Mouse (Mus musculus): Measurements from ENCODE around the gene Rhoh.

The Rhoh gene

DNA sequence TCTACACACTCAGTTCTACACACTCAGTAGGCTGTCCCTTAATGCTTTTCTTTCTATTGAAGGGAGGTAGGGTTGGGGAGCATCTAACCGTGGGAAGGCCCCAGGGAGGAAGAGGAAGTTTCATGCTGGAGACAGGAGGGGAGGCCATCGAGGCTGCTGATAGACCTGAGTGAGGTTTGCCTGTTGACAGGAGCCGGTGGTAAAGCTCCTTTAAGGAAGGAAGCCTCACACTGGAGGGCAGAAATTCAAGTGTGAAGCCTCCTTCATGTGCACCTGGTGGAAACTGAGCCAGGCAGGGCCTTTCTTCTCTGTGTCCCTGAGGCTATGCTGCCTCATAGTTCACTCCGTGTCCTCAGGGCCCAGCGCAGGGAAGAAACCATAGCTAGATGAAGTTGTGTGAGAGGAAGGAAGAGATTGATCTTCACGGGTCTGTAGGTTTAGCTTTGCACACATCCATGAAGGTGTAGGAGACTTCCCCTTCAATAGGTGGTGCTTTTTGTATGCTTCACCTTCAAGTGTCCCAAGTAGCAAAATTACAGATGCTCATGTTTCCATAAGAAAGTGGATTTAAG, 34.2 kb downstream of the Rhoh start:
- DNase-seq (ENCODE audit: low spot score): no peak

DNA sequence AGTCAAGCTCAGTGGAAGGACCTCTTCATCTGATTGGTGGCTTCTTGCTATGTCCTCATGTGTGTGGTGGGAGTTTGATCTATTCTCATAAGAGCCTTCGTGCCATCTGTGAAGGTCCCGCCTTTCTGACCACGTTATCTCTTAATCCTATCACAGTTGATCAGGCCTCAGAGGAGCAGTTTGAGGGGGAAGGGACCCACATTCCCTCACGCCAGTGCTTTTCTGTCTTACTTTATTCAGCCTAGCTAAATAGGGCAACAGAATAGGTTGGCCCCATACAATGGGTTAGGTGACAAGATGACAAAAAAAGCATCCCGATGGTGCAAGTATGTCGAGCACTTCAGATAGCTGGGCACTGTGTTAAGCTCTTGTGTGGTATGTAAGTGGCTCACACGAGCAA, 34.8 kb downstream of the Rhoh start:
- DNase-seq (ENCODE audit: low spot score): no peak

DNA sequence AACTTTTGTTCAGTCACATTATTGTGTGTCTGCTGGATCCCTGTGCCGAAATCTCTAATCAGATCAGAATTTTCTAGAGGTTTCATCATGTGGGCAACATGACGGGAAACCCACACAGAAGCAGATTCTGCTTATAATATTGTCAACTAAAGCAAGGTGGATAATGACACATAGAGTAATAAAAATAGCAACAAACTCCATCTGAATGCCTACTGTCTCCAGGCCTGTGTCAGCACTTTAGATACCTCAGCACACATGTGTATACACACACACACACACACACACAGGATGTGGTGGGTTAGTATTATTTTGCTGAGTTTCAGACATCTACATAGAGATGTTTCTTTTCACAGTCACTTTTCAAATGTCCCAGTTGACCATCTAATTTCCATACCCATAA, 36.7 kb downstream of the Rhoh start:
- DNase-seq (ENCODE audit: low spot score): no peak

DNA sequence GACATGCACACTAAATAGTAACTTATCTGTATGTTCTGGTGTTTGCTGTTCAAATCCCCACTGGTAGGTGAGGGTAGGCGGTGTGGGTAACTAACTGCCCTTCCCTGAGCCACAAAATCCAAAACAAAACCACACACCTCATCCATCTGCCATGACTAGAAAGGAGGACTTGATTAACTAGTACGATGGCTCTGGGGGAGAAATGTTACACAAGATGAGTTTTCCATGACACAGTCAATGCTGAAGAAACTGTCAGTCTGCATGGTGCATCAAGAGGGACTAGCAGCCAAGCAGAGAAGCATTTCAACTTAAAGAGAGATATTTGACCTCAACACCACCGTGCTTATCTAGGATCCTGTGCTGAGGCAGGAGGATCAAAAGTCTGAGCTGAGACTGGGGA, 37.7 kb downstream of the Rhoh start:
- no peak for DNase-seq (ENCODE audit: low spot score)

DNA sequence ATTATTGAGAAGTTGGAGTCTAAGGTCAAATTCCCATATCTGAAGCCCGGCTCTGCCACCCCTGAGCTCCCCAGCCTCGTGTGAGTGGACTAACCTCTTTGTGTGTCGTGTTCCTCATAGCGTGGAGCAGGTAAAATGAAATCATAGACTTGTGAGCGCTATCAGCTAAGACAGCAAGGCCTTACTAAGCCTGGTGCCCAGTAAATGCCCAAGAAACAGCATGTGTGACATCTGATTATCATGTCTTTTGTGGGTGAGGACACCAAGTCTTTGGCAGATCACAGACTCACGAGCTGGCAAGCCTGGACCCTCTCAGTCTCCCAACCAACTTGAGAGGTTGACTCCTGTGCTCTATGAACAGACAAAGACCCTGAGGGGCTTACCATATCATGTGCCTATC, 39.1 kb downstream of the Rhoh start:
- no peak for DNase-seq (ENCODE audit: low spot score)

DNA sequence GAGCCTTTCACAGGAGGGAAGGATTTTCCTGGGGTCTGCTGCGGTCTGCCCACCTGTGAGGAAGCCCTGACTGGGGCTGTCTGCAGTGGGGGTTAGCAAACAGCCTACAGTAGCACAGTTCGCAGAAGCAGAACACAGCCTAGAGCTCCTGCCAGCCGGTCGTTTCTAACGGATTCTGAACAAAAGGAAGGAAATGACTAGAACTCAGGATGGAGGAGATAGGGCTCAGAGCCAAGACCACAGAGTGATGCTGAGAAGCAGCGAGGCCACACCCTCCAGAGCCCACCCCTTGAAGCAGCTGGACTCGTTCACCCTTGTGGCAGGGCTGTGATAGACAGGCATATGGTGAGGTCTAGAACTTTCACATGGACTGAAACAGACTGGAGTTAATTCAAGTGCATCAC, 39.9 kb downstream of the Rhoh start:
- DNase-seq (ENCODE audit: low spot score): no peak

DNA sequence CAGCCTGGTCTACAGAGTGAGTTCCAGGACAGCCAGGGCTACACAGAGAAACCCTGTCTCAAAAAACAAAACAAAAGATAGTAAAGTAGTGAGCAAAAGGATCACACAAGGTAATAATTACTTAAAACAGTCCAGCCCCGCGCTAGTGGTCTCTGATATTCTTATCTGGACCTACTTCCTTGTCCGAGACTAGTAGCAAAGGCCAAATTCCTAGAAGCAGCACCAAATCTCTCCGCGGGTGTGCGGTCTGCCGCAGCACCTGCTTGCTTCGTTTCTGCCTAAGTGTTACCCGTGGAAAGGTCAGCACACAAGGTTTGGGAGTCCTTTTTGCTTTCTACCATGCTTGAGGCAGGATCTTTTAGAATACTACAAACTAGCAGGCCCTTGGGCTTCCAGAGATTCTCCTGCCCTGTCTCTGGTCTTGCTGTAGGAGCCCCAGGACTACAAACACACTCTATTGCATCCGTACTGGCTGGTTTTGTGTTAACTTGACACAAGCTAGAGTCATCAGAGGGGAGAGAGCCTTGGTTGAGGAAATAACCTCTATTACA, 40.9 kb downstream of the Rhoh start:
- DNase-seq (ENCODE audit: low spot score): no peak

DNA sequence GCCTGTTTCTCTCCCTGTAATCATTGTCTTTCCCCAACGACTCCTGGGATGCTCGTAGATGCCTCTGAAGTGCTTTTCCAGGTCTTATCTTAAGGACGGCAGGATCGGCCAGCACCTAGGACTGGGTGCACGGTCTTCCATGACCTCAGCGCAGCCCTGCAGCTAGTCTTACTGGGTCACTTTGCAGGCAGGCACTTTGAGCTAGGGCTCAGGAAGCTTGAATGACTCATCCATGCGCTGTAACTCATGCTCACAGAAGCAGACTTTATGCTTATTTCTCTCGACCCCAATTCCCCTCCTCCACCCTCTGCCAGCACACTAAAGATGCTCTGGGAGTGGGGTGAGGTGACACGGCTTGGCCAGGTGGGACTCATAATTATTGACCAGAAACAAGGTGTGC, 41.8 kb downstream of the Rhoh start:
- DNase-seq (ENCODE audit: low spot score): no peak

DNA sequence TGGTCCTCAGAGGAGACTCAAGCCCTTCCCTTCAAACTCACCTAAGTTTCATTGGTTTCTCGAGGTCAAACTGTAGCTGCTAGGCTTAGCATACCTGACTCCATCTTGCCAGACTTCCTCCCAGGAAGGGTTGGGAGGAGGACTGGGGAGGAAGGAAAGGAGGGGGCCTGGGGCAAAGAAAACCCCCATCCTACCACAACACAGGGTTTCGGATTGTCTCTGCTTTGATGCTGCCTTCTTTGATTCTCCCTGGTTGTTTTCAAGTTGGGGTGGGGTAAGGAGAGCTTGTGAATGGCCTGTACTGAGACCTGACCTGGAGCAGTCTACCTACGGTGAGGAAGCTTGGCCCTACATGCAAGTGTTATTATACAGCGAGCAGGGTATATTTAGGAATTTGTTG, 43.5 kb downstream of the Rhoh start:
- no peak for DNase-seq (ENCODE audit: low spot score)

DNA sequence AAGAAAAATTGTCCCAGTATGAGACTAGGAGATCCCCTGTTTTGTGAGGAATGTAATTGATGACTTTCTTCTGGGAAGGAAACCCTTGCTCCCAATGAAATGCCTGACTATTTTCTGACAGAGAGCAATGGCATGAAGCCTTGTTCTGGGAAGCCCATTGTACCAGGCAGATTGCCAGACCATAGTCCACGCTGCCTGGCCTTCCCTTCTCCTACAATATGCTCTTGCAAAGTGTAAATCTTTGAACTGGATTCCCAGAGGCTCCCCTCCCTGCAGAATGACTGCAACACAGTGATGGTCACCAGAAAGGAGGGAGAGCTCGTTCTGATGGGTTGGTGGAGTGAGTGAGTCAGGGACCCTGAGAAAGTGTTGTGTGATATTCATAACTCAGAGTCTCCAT, 47.7 kb downstream of the Rhoh start:
- no peak for DNase-seq (ENCODE audit: low spot score)

DNA sequence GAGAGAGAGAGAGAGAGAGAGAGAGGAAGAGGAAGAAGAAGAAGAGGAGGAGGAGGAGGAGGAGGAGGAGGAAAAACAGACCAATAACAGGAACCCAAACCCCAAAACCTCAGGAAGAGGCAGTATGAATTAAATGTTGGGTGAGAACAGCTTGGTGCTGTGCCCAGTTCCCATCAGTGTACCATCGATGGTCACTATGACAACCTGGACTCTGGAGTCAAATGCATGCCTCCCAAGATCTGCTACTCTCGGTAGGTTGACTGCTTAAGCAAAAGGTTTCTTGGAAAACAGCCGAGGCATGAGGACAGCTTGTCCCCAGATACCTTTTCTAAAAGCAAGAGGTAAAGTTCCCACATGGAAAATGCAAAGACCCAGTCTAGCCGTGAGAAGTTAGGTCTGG, 48.3 kb downstream of the Rhoh start:
- DNase-seq (ENCODE audit: low spot score): no peak

DNA sequence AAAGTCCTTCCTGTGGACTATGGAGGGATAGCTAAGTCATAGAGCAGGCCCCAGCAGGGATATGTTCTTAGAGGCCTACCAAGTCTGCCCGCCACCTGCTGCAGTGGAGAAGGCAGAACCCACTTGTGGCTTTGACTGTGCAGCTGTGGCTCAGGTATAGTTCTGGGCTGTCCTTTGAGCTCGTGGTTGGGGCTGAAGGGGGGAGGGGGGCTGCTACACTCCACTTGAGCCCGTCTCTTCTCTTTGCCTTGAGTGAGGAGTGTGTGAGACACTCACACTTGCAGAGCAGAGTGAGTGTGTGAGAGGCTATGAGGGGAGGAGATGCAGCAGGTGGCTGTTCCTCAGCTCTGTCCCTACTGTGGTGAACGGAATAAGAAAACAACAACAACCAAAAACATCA, 49.4 kb downstream of the Rhoh start:
- no peak for DNase-seq (ENCODE audit: low spot score)

DNA sequence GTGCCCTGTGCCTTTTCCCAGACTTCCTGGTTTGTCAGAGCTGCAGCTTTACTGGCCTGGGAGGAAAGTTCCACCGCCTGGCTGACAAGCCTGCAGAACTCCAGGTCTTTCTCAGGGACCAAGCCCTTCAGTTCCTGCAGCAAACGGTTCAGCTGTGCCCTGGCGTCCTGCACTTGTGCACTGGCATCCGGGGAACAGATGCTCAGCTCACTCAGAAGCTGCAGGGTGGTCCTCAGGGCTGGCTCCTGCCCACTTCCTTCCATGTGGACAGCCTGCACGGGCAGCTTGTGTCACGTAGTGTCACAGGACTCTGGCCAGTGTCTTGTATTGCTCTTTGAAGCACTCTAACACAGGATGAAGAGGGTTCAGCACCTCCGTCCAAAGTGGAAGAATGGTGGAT, 50.7 kb downstream of the Rhoh start:
- no peak for DNase-seq (ENCODE audit: low spot score)

DNA sequence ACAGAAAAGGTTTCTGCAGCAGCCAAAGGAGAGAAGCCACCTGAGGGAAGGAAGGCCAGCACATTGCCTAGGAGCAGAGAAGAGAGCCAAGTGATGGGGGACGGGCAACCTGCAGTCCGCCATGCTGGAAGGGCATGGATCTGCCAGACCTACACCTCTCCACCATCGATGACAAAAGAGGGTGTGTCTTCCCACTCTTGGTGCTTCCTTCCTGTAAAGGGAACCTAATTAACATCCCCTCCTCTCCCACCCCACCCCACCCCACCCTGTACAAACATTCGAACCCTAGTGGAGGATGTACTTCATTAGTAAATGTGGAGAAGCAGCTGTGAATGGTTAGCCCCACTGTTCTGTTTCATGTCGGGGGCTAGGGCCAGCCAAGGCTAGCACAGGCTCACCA, 51.2 kb downstream of the Rhoh start:
- no peak for DNase-seq (ENCODE audit: low spot score)

DNA sequence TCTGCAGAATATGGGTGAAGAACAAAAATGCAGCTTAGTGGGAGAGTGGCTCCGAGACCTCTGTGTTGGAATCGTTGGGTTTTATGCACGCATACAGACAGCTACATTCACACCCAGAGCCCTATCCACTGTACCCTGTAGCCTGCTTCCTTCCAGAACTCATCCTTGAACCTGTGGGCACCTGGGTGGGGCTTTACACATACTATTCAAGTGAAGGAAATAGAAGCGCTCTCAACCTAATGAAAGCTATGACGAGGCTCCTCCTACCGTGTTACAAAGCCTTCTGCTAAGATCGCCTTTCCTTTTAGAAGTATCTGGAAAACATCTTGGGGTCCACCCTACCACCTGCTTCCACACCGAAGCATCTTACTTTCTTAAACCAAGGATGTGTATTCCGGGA, 52.1 kb downstream of the Rhoh start:
- no peak for DNase-seq (ENCODE audit: low spot score)

DNA sequence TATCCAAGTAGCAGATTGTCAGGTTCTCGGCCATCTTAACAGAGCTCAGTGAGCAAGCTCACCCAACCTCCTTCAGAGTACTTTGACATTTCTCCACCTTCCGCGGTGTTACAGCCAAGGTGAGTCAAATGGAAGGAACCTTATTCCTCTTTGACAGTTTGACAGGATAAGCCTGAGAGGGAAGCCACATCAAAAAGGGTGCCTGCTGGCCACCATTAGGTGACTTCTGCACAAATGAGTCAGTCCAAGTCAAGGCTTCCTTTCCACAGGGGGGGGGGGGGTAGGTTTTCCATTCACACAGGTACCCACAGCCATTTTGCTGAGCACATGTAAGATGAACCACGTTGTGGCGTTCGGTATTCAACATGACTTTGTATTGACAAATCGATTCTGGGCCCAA, 53.3 kb downstream of the Rhoh start:
- DNase-seq (ENCODE audit: low spot score): no peak

DNA sequence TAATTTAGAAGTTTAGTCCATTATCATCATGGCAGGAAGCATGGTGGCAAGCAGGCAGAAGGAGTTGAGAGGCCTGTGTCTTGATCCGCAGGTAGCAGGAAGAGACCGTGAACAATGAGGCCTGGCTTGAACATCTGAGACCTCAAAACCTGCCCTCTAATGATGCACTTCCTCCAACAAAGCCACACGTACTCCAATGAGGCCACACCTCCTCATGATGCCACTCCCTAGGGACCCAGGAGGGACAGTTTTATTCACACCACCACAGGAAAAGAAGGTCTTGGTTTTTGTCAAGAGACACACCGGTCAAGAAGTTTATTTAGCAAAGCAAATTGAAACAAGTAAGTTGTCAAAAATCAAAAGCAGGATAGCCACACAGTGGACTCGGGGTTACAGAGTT, 55.9 kb downstream of the Rhoh start:
- no peak for DNase-seq (ENCODE audit: low spot score)

DNA sequence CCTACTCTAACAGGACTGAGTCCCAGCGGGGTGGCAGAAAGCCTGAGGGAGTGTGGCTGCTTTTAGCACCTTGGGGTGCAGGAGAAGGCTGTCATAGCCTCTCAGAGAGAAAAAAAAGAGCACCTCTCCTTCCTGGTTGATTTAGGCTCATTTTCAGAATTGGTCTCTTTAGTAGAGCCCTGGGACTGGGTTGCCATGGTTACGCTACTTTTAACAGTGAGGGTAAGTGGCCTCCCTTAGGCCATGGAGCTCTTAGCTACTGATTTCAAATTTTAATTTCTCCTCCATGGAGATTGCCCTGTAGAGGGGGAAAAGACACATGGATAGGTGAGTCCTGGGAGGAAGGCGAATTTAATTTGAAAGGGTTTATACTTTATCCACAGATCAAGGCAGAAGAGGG, 57.6 kb downstream of the Rhoh start:
- no peak for DNase-seq (ENCODE audit: low spot score)

DNA sequence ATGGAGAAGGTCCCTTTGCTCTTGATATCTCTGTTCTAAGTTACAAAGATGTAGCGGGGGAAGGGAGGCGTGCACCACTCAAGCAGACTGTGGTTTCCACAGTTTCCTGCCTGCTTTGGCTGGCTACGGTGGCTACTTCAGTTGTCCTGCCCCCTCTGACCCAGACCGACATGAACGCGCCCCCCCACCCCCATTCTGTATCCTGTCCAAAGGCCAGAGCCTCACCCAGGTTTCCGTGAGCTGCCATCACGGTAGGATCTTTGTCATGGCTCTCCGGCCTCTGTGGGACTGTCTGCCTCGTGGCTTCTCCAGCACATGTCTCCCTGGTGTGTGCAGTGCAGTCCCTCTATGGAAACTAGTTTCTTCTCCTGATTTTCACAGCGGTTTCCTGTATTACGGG, 58.3 kb downstream of the Rhoh start:
- no peak for DNase-seq (ENCODE audit: low spot score)

DNA sequence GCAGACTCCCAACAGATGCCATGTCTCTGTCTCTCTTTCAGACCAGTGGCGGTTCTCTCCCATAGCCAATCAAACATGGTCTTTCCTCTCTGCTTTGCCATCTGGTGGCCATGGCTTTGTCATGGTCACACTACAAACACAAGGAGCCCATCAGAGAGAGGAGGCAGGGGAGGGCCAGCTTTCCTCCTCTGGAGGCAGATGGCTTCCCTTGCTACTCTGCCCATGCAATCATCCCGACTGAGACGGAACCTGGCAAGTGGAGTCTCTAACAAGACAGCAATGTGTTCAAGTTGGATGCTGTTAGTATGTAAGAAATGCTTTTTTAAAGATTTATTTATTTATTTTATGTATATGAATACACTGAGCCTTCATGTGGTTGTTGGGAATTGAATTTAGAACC, 58.9 kb downstream of the Rhoh start:
- no peak for DNase-seq (ENCODE audit: low spot score)

DNA sequence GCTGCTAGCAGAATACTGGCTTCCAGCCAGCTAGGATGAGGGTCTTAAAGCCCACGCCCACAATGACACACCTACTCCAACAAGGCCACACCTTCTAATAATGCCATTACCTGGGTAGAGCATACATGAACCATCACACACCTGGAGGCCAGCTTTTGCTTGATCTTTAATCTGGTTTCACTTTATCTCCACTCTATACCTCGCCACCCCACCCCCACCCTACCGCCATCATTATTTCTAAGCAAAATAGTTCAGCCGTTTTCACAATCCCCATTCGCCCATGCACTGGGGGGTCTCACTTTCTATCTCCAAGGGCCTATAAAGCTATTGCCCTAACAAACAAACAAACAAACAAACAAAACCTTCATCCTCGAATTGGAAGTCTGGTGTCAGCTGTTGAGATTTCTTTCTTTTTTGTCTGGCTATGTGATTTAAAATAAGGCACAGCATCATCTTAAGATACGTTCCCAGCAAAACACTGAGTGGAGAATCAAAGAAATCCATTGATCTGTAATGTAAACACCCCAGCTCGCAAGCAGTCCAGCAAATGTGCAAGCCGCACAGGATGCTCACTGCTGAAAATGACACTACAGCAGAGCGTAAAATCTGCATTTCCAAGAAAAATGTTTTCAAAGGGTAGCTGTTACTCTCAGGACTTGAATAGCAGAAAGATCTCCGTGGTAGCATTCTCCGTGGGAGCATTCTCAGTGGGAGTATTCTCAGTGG, 59.9 kb downstream of the Rhoh start:
- no peak for DNase-seq (ENCODE audit: low spot score)

DNA sequence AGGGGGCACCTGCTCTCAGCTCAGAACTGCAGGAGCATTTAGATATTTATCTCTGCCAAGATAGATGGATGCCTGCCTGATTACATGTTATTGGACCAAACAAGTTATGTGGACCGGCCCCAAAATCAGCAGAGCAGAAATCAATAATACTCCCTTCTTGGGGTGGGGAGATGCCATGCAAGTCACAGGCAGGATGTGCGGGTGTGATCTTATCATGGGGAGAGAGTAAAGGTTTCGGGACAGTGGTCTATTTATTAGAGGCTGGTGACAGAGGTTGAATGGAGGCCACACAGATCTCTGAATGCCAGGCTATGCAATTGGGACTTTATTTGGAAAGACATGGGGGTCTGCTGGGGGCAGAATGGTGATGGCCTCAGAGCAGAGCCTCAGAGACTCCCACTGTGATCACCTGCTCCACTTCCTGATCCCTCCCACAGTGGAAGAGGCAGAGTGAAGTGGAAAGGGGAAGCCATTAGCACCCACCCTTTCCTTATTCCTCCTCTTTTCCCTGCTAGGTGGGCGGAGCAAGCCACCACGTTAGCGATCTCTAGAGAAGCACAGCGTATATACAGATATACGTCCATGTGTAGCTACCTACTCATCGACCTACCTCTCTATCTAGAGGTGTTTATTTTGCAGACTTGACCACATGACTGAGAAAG, 60.6 kb downstream of the Rhoh start:
- no peak for DNase-seq (ENCODE audit: low spot score)

DNA sequence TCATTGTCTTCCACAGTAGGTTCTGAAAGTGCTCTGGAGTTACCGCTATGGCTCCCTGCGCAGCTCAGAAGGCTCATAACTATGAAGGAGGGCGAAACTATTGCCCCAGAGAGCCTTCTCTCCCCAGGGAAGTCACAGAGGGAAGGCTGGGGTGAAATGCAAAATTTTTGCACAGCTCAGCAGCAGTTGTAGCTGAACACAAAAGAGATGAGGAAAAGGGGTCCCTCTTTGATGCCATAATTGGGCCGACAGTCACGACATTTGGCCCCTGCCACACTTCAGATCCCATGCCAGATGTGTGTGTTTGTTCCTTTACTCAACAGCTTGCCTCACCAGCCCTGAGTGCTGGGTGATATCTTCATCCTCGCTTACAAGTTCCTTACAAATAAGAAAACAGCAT, 65.7 kb downstream of the Rhoh start:
- no peak for DNase-seq (ENCODE audit: low spot score)

DNA sequence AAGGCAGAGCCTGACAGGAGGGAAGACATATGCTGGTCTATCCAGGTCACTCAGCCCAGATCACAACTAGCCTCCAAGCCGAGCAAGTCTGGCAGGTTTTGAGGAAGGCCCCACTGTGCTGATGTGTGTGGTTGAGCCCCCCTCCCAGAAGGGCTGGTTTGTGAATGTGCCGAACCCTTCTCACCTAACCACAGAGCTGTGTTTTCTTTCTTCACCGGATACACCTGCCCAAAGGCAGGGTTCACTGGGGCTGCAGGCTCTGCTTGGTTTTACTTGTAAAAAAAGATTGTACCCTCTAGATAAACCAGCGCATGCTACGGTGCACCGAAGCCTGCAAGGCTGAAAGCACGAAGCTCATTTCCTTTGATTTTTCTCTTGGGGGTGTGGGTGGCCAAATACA, 68.1 kb downstream of the Rhoh start:
- DNase-seq (ENCODE audit: low spot score): no peak
